Mouse (Mus musculus) heart, postnatal 14 days (tissue): ENCODE data around the gene Thap12. TPM values are rescaled to one million over a fixed set of nuclear protein-coding genes. Genes with fewer than 3 reads are reported as not detected.

Source experiments
- DNase-seq, 2 experiments: peaks; one replicate each; pipeline ENCODE4 v3.0.0; 2021 to 2022
- intact Hi-C: fragments of 180-260 bp; cut with DNase I; formaldehyde crosslinking; loops from one replicate; pipeline ENCODE4 v1.15.1; 2025
- total RNA-seq, 2 experiments: library from RNA; stranded (reverse); gene quantifications; 2 replicates each; pipeline ENCODE4 v1.2.3; 2021

Thap12 gene
- total RNA-seq, 2 experiments from 2014 or later = 60.5 to 70.9 TPM

GRCm38 (mm10) chr7:98740363-98740762 is 37.5 kb downstream of the Thap12 start:
- no peak for DNase-seq
- intact Hi-C loops = loop anchor here (5.0 kb wide), 1 partner anchor 337 kb away; no protein-coding TSS in a partner anchor

- intact Hi-C loops = loop anchor here (1.0 to 5.0 kb wide), 3 partner anchors 36 to 334 kb away; no protein-coding TSS in a partner anchor
- peak; percentile 69 to 79 for DNase-seq
Observed at GRCm38 (mm10) chr7:98743312-98743711, 40.4 kb downstream of the Thap12 start.

- intact Hi-C loops = no loop called here
Observed at GRCm38 (mm10) chr7:98750404-98750803, 47.5 kb downstream of the Thap12 start.

GRCm38 (mm10) chr7:98752680-98753079 is 49.8 kb downstream of the Thap12 start:
- DNase-seq = peak; percentile 65 to 73
- intact Hi-C loops = no loop called here

More at GRCm38 (mm10) chr7:98750404-98750803, 47.5 kb downstream of the Thap12 start:
- peak; percentile 9 to 44 for DNase-seq

GRCm38 (mm10) chr7:98756050-98756449 is 53.1 kb downstream of the Thap12 start:
- intact Hi-C loops = no loop called here
- DNase-seq = no peak

GRCm38 (mm10) chr7:98756556-98756955 is 53.7 kb downstream of the Thap12 start:
- intact Hi-C loops = no loop called here
- DNase-seq = peak in 1 of 2 experiments; percentile 30

GRCm38 (mm10) chr7:98760126-98760525 is 57.2 kb downstream of the Thap12 start:
- no peak for DNase-seq
- intact Hi-C loops = no loop called here

GRCm38 (mm10) chr7:98763911-98764310 is 61.0 kb downstream of the Thap12 start:
- intact Hi-C loops = no loop called here

GRCm38 (mm10) chr7:98767261-98767660 is 64.4 kb downstream of the Thap12 start:
- DNase-seq = no peak
- intact Hi-C loops = no loop called here

More at GRCm38 (mm10) chr7:98763911-98764310, 61.0 kb downstream of the Thap12 start:
- DNase-seq = no peak

Other genes starting within 250 kb of the Thap12 start
- 10 to 100 TPM; 11.9 to 15.4 TPM for gene Lrrc32, start 213.8 kb upstream of the Thap12 start, total RNA-seq
- gene Emsy, start 46.3 kb upstream of the Thap12 start, total RNA-seq = 10 to 100 TPM; 29.3 to 31.7 TPM
- gene Wnt11, start 132.0 kb downstream of the Thap12 start, total RNA-seq = 1 to 10 TPM; 2.7 to 3.7 TPM